Mouse (Mus musculus): ENCODE data around the gene Ubqlnl.

Ubqlnl gene

GRCm38 (mm10) chr7:104150456-104150855 is at the start of gene Ubqlnl:
Ubqlnl (minus strand) TSS chr7:104150556.
- ATAC-seq (ENCODE audit: insufficient number of reproducible peaks, low FRiP score, low TSS enrichment): no peak

- no peak for ATAC-seq (ENCODE audit: insufficient number of reproducible peaks, low FRiP score, low TSS enrichment)
These were observed 49.5 kb upstream of the Ubqlnl start for GRCm38 (mm10) chr7:104199822-104200221.

DNA sequence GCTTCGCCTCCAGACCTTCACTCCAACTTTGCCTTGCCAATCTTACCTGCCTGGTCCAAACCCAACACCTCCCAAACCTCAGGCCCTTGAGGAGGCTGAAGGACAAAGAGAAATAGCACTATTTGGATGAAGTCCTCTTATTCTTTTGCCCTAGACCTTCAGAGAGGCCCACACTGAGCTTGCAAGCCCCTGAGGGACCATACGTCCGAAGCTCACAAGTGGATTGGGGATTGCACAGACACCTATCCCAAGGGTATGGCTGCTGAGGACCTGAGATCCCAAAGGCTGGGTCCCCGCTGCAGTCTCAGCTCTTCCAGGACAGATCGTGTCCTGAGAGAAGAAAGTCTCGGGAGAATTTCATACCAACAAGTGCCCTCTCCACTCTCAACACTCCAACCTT is 45.5 kb upstream of the Ubqlnl start, which contains the start of gene Olfr649:
Olfr649 (minus strand) TSS at position 101 of the 400 bp plus-strand sequence.
- no peak for ATAC-seq (ENCODE audit: insufficient number of reproducible peaks, low FRiP score, low TSS enrichment)

- ATAC-seq (ENCODE audit: insufficient number of reproducible peaks, low FRiP score, low TSS enrichment): no peak
These were observed 40.9 kb upstream of the Ubqlnl start for GRCm38 (mm10) chr7:104191275-104191674.

DNA sequence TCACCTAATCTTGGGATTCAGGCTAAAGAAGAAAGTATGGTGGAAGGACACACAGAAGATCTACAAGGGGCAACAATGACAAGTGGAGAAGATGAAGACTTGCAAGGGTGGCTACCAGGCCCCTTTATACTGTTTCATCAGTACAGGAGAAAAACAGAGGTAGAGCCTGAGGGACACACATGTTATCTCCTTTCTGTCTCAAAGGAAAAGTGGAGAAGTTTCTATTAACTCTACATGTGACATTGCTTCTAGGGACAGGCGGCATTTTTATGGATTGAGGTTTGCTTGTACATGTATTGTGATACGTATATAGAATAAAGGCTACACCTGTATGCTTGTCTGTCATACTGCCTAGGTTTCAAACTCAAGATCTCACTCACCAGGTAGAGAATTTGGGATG is 32.9 kb upstream of the Ubqlnl start, which contains the start of gene Olfr648:
Olfr648 (minus strand) TSS at position 101 of the 400 bp plus-strand sequence.
- no peak for ATAC-seq (ENCODE audit: insufficient number of reproducible peaks, low FRiP score, low TSS enrichment)

GRCm38 (mm10) chr7:104179074-104179473 is 28.7 kb upstream of the Ubqlnl start:
- ATAC-seq (ENCODE audit: insufficient number of reproducible peaks, low FRiP score, low TSS enrichment): no peak

GRCm38 (mm10) chr7:104178422-104179054 is 28.2 kb upstream of the Ubqlnl start:
- no peak for ATAC-seq (ENCODE audit: insufficient number of reproducible peaks, low FRiP score, low TSS enrichment)

GRCm38 (mm10) chr7:104175085-104175484 is 24.7 kb upstream of the Ubqlnl start:
- no peak for ATAC-seq (ENCODE audit: insufficient number of reproducible peaks, low FRiP score, low TSS enrichment)

GRCm38 (mm10) chr7:104169634-104170204 is 19.4 kb upstream of the Ubqlnl start:
- no peak for ATAC-seq (ENCODE audit: insufficient number of reproducible peaks, low FRiP score, low TSS enrichment)

GRCm38 (mm10) chr7:104167105-104167504 is 16.7 kb upstream of the Ubqlnl start:
- no peak for ATAC-seq (ENCODE audit: insufficient number of reproducible peaks, low FRiP score, low TSS enrichment)

DNA sequence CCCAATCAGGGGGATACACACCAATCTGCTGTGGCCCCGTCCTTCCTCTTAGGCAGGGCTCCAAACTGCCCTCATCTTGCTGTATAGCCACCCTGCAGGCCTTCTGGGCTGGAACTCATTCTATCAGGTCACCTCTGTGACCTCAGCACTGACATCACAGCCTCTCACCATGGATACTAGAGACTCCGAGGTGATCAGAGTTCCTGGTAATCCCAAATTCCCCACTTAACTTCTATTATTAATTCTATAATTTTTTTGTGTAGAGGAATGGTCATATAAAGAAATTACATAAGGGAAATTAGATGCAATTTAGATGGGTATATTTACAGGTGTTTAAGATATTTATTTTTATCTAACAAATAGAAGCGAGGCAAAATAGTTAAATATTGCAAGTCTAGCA is 7.2 kb downstream of the Ubqlnl start, which contains the start of gene Ubqln3:
Ubqln3 (minus strand) TSS at position 101 of the 400 bp plus-strand sequence.
- no peak for ATAC-seq (ENCODE audit: insufficient number of reproducible peaks, low FRiP score, low TSS enrichment)

DNA sequence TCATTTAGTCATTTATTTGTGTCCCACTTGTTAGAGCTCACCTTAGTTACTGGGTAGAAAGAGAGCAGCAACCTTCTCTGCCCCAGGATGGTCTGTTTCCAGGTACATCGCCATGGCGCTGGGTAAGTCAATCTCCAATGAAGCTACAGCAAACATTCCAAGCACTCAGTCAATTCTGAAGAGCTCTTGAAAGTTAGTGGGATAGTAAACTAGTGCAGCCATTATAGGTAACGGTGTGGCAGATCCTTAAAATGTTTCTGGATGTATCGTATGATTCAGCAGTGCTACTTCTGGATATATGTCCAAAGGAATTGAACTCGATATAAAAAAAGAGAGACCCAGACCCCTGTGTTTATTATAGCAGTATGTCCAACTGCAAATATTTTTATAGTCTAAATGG is 13.1 kb downstream of the Ubqlnl start, which contains the start of gene Olfr643:
Olfr643 (minus strand) TSS at position 101 of the 400 bp plus-strand sequence.
- ATAC-seq (ENCODE audit: insufficient number of reproducible peaks, low FRiP score, low TSS enrichment): no peak

GRCm38 (mm10) chr7:104129726-104130125 is 20.6 kb downstream of the Ubqlnl start, which contains the start of gene Ubqln5:
Ubqln5 (minus strand) TSS chr7:104129826.
- no peak for ATAC-seq (ENCODE audit: insufficient number of reproducible peaks, low FRiP score, low TSS enrichment)

DNA sequence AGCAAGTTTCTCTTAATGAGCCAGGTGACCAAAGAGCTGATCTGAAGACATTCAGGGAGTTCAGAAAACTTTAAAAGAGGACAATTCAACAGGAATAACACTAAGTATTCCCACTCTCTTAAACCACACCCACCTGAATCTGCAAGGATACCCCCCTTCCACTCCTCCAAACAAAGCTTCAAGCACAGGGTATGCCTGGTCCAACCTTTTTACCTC is 45.7 kb downstream of the Ubqlnl start, which contains the start of gene Olfr646:
Olfr646 (plus strand) TSS at position 117 of the 216 bp plus-strand sequence.
- ATAC-seq (ENCODE audit: insufficient number of reproducible peaks, low FRiP score, low TSS enrichment): no peak

GRCm38 (mm10) chr7:104103913-104104756 is 46.2 kb downstream of the Ubqlnl start:
- ATAC-seq (ENCODE audit: insufficient number of reproducible peaks, low FRiP score, low TSS enrichment): no peak

Data from cerebellum, adult (tissue).